Mouse (Mus musculus) hindbrain, embryonic 10.5 days (tissue): ENCODE results near the gene Rbm34. TPM values are rescaled to one million over a fixed set of nuclear protein-coding genes. Genes with fewer than 3 reads are reported as not detected.
A peak's percentile ranks its signal among the peaks of the same experiment; 100 is the strongest.

Source experiments
- DNase-seq: peaks from one replicate; pipeline ENCODE4 v3.0.0-alpha.2; 2017; ENCODE audit warnings: low spot score
- H3K27ac ChIP-seq: fragments of 300-500 bp; sonication (generic); 2 replicates; pipeline ENCODE4 v1.5.1; 2016; ENCODE audit warnings: mild to moderate bottlenecking, moderate library complexity
- H3K27me3 ChIP-seq: fragments of 300-500 bp; sonication (generic); 2 replicates; pipeline ENCODE4 v1.6.1; 2016; ENCODE audit warnings: mild to moderate bottlenecking; ENCODE audit not compliant: poor library complexity, insufficient read depth, severe bottlenecking
- H3K36me3 ChIP-seq: fragments of 300-500 bp; sonication (generic); 2 replicates; pipeline ENCODE4 v1.6.1; 2016; ENCODE audit warnings: mild to moderate bottlenecking, moderate library complexity
- H3K4me1 ChIP-seq: fragments of 300-500 bp; sonication (generic); replicated peaks from 2 replicates; pipeline ENCODE4 v1.6.1; 2016; ENCODE audit warnings: mild to moderate bottlenecking
- H3K4me3 ChIP-seq: fragments of 300-500 bp; sonication (generic); 2 replicates; pipeline ENCODE4 v1.5.1; 2016; ENCODE audit warnings: mild to moderate bottlenecking, moderate library complexity
- H3K9me3 ChIP-seq: fragments of 300-500 bp; sonication (generic); 2 replicates; pipeline ENCODE4 v1.6.1; 2016; ENCODE audit warnings: mild to moderate bottlenecking, moderate library complexity
- WGBS: fragments of 180-500 bp; shearing (Covaris S2); methylation state at CpG from one replicate; pipeline ENCODE4 v1.1.7; 2016; 5-methylcytosine and 5-hydroxymethylcytosine counted together
- polyA plus RNA-seq: library from polyadenylated mRNA; unstranded; fragments of >200 nt; fragmentation: Nextera tagmentation; extraction: Ambion mirVana; gene quantifications from 2 replicates; pipeline ENCODE4 v1.2.1, GENCODE M21; 2016

Gene Rbm34
- polyA plus RNA-seq, 1 experiment from 2014 or later: 22.2 TPM

DNA sequence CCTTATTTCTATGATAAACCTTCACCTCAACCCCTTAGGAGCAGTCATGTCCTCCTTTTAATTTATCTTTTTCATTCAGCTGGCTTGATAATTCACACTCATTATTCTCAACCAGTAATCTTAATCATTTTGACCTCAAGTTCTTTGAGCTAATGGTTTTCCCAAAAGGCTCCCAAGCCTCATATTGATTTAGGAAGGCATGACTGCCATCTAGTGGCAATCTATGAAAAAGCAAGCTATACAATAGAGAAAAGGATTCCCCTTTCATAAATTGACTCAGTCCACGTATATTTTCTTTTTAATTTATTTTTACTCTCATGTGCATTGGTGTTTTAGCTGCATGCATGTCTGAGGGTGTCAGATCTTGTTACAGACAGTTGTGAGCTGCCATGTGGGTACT is 4.8 kb upstream of the Rbm34 start:
- Histone ChIP-seq H3K4me1 (peaks cover 9% of the 10 kb centered on the region; the same call in 1 of the 2 replicates), H3K4me3 (no peak overlapping the region), H3K27ac (no peak overlapping the region), H3K27me3 (peaks cover 34% of the 10 kb centered on the region), H3K36me3 (no peaks in the 10 kb centered on the region), H3K9me3 (no peaks in the 10 kb centered on the region)
- WGBS: 28% methylated on average over 1 of the region's 1 CpGs
- no peak for DNase-seq

DNA sequence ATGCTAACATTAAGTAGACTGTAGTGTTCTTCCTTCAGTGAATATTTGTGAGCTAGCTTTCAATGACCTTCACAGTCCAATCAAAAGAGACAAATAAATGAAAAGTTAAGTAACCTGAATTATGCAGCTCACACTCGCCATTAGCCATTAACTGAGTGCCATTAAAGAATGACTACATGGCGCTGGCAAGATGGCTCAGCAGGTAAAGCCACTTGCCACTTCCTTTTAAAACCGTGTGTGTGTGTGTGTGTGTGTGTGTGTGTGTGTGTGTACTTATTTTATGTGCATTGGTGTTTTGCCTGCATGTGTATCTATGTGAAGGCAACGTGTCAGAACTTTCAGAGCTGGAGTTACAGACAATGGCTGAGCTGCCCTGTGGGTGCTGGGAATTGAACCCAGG is 3.6 kb upstream of the Rbm34 start:
- no peak for DNase-seq
- 81% methylated on average over 4 of the region's 4 CpGs for WGBS
- H3K9me3 ChIP-seq: no peaks in the 10 kb centered on the region

DNA sequence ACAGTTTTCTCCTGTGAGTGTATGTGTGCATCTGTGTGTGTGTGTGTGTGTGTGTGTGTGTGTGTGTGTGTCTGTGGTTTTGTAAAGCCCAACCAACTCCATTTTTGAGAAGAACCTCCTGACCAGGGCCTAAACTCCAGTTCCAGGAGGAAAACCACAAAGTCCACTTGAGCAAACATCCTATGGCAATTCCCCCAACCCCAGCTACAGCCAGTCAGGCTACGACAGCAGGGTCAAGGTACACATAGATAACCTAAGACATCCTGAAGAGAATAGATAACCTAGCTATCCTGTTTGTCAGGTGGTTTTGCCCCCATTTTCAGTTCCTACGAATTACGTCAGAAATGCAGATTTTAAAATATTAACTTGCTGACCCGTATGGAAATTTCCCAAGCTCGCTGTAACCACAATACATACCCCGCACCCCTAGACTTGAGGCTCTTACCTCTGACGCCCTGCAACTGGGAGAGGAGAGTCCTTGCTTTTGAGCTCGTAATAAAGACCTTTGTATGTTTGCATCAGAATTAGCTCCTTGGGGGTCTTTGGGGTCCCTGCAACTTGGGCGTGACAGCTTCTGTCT is 2.9 kb upstream of the Rbm34 start:
- H3K36me3 ChIP-seq: peaks cover 6% of the 10 kb centered on the region
- H3K4me1 ChIP-seq: peaks cover 16% of the 10 kb centered on the region
- H3K27me3 ChIP-seq: peaks cover 21% of the 10 kb centered on the region
- no peak overlapping the region for H3K4me3 ChIP-seq
- DNase-seq: no peak
- H3K27ac ChIP-seq: no peak overlapping the region
- 74% methylated on average over 9 of the region's 9 CpGs for WGBS
- no peaks in the 10 kb centered on the region for H3K9me3 ChIP-seq

More for the DNA sequence above, 3.6 kb upstream of the Rbm34 start:
- H3K27me3 ChIP-seq: peaks cover 28% of the 10 kb centered on the region
- H3K4me1 ChIP-seq: peaks cover 17% of the 10 kb centered on the region
- H3K36me3 ChIP-seq: no peaks in the 10 kb centered on the region
- H3K4me3 ChIP-seq: no peak overlapping the region
- no peak overlapping the region for H3K27ac ChIP-seq

DNA sequence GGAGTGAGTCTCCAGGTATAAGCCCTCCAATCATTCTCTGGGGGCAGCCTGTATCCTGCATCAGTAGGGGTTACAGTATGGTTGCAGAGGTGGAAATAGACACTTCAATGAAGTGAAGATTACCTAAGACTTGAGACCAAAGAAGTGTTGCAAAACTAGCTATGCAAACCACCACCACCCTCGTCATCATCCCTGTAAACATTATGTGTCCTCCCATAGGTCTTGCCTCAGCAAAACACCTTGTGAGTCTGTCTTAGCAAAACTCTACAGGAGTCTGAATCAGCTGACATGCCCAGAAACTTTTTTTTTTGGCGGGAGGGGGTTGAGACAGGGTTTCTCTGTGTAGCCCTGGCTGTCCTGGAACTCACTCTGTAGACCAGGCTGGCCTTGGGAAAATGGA is 1.8 kb upstream of the Rbm34 start:
- H3K4me3 ChIP-seq: no peak overlapping the region
- no peak overlapping the region for H3K27ac ChIP-seq
- H3K27me3 ChIP-seq: peaks cover 13% of the 10 kb centered on the region
- DNase-seq: no peak
- H3K9me3 ChIP-seq: no peaks in the 10 kb centered on the region
- peaks cover 17% of the 10 kb centered on the region for H3K36me3 ChIP-seq
- 75% methylated on average over 2 of the region's 2 CpGs for WGBS
- H3K4me1 ChIP-seq: peaks cover 16% of the 10 kb centered on the region

DNA sequence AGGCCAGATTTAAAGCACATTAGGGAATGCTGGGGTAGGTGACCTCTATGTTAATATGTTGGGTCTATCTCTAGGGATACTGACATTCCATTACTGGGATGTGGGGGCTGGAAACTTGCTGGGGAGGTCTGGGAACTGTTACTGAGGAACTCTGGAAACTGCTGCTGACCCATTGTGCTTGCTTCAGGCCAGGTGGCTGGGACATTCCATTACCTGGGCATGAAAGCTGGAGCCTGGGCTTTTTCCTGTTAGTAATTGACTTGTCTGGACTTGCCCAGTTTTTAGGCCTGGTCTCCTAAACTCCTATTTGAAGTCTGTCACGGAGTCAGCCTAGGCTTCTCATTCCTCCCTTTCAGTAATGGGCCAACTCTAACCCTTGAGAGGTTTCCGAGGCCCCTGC is 1.2 kb upstream of the Rbm34 start:
- 92% methylated on average over 2 of the region's 2 CpGs for WGBS
- Histone ChIP-seq H3K27me3 (peaks cover 8% of the 10 kb centered on the region; the same call in 1 of the 2 replicates), H3K9me3 (no peaks in the 10 kb centered on the region), H3K27ac (no peak overlapping the region), H3K4me3 (no peak overlapping the region), H3K36me3 (peaks cover 23% of the 10 kb centered on the region), H3K4me1 (peaks cover 16% of the 10 kb centered on the region)
- DNase-seq: no peak

DNA sequence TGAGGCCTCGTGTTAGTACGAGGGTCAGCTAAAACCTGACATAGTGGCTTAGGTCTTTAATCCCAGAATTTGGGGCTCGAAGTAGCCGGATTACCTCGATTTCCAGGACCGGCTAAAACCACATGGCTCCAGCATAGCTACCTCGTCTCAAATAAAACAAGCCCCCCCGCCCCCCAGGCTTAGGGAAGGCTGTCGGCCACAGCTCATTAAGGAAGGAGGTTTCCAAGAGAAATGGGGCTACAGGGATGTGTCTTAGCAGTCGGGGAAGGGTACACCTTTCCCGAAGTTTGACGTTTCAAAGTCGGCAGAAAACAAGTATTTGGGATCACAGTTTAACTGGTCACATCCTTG is 418 bp upstream of the Rbm34 start:
- H3K4me1 ChIP-seq: peaks cover 16% of the 10 kb centered on the region

DNA sequence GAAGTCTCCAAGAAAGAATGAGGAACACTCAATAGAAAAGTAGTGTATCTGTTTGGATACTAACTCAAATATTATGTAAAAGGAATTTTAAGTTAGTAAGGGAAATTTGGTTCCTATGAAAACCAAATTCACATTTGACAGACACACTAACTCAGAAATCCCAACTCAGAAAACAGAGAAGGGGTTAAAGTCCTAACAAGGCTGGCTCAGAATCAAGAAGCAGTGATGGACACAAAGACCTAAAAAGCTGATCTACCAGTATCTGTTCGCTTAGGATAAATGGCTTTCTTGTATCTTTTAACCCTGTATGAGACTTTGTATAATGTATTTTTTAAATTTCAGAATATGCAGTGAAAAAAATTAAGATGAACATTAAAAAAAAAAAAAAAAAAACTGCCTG is 1.3 kb downstream of the Rbm34 start:
- H3K4me3 ChIP-seq: no peak overlapping the region; the same call in 1 of the 2 replicates
- WGBS: 93% methylated on average over 1 of the region's 1 CpGs

More for the DNA sequence above, 418 bp upstream of the Rbm34 start:
- no peaks in the 10 kb centered on the region for H3K9me3 ChIP-seq
- peak overlapping the region; percentile 91 for H3K4me3 ChIP-seq
- 15% methylated on average over 13 of the region's 13 CpGs for WGBS
- no peak for DNase-seq
- H3K27me3 ChIP-seq: 0 out of 2 replicates have a peak, but pooled peaks cover 2% of the 10 kb centered on the region
- H3K36me3 ChIP-seq: peaks cover 31% of the 10 kb centered on the region
- peak overlapping the region; percentile 86 for H3K27ac ChIP-seq

DNA sequence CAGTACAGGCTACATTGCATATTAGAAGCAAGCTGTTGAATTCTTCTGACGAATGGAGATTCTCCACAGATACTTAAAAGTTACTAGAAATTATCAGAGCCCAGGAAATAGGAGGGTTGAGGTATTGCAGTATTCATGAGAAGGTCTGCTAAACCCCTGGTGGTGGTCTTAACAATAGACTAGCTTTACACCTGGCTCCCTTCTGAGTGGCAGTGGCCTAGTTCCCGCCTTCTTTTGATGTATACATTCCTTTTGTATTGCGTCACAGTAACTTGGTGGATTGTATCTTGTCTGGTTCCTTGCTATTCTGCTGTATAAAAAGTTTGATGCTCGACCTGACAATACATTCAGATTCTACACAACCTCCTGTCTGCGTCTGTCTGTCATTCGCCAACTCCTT is 2.8 kb downstream of the Rbm34 start:
- no peak for DNase-seq
- Histone ChIP-seq H3K9me3 (no peaks in the 10 kb centered on the region), H3K4me1 (peaks cover 16% of the 10 kb centered on the region), H3K4me3 (no peak overlapping the region), H3K27ac (no peak overlapping the region), H3K36me3 (peaks cover 62% of the 10 kb centered on the region), H3K27me3 (no peaks in the 10 kb centered on the region)
- WGBS: 94% methylated on average over 6 of the region's 6 CpGs

More for the DNA sequence above, 1.3 kb downstream of the Rbm34 start:
- Histone ChIP-seq H3K9me3 (no peaks in the 10 kb centered on the region), H3K36me3 (peaks cover 48% of the 10 kb centered on the region), H3K27me3 (no peaks in the 10 kb centered on the region), H3K4me1 (peaks cover 16% of the 10 kb centered on the region), H3K27ac (no peak overlapping the region)
- no peak for DNase-seq

DNA sequence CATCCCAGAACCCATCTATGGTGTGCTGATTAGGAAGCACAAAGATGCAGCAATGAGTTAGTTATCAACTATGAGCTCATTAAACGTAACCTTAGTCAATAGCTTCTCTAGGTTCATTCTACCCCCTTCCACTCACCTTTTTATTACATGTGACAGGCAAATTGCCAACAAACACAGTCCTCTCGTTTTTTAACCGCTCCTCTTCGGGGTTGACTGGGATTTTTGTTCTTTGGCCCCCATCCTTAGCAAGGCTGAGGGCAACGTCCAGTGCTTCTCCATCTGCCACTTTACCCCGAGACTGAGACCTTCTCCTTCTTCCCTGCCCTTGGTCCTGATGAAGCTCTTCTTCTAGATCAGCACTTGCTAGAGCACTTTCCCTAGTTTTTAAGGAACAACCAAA is 5.6 kb downstream of the Rbm34 start:
- no peak for DNase-seq
- Histone ChIP-seq H3K27me3 (no peaks in the 10 kb centered on the region), H3K9me3 (no peaks in the 10 kb centered on the region), H3K4me3 (no peak overlapping the region), H3K4me1 (peaks cover 8% of the 10 kb centered on the region), H3K36me3 (peaks cover 91% of the 10 kb centered on the region), H3K27ac (no peak overlapping the region)
- 88% methylated on average over 6 of the region's 6 CpGs for WGBS

DNA sequence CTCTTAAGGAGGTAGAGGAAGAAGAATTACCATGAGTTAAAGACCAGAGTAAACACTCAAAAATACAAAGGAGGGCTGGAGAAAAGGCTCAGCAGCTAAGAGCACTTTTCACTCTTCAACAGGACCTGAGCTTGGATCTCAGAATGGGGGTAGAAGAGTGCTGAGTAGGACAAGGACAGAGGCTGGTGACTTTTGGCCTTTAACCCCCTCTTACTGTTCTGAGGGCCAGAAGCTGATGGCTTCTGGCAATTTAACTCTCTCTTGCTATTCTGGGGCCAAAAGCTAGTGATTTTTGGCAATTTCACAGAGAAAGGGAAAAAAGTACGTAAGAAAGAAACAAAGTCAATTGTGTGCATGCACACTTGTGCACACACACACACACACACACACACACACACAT is 8.0 kb downstream of the Rbm34 start:
- 89% methylated on average over 1 of the region's 1 CpGs for WGBS
- H3K4me1 ChIP-seq: no peaks in the 10 kb centered on the region
- H3K36me3 ChIP-seq: peaks cover 99% of the 10 kb centered on the region

DNA sequence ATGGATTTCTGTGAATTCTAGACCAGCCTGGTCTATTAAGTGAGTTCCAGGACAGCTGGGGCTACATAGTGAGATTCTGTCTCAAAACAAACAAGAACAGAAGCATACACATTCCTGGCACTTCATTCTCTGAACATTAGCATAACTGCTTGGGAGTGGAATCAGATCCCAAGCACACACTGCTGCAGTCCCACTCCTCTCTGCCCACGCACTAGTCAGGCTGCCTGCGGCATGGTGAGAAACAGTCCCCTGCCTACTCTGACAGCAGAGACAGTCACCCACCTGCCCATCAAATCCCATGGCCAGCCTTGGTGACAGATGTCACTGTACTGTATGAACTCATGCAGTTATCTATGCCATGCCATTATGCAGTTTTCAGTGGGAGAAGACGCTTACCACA is 9.4 kb downstream of the Rbm34 start:
- no peak overlapping the region for H3K27ac ChIP-seq
- H3K4me1 ChIP-seq: no peaks in the 10 kb centered on the region
- no peak for DNase-seq
- no peaks in the 10 kb centered on the region for H3K9me3 ChIP-seq
- no peak overlapping the region for H3K4me3 ChIP-seq
- 95% methylated on average over 3 of the region's 3 CpGs for WGBS
- no peaks in the 10 kb centered on the region for H3K27me3 ChIP-seq
- H3K36me3 ChIP-seq: peaks cover 99% of the 10 kb centered on the region

More for the DNA sequence above, 8.0 kb downstream of the Rbm34 start:
- no peak overlapping the region for H3K27ac ChIP-seq
- H3K9me3 ChIP-seq: no peaks in the 10 kb centered on the region
- no peaks in the 10 kb centered on the region for H3K27me3 ChIP-seq
- no peak overlapping the region for H3K4me3 ChIP-seq
- no peak for DNase-seq

DNA sequence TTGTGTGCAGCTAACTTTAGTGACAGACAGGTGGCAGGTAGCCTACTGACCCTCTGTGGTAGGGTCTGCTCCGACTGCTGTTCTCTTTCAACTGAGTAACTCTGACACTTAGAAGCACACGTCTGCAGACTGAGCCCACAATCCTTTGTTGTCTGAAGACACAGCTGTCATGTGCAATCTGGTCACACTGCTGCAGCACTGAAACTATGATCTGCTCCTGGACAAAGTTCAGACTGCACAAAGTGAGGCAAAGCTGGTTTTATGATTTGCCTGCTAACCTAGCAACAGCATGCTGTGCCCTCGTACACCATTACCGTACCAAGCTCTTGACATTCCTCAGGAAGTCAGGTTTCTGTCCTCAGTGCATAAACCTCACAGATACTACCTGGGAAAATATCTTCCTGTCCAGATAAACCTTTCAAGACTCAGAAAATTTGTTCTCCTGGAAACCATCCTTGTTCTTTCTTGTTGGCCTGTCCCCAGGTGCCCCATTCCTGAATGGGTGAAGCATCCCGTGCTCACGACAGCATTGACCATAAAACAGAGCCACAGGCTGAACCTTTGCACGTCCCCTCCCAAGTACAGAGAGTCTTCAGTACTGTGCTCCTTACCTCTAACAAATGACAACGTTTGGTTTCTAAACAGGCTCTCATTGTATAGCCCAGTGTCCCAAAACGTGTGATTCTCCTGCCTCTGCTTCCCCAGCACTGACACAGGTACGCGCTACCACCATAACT is 18.8 kb downstream of the Rbm34 start:
- Histone ChIP-seq H3K27me3 (no peaks in the 10 kb centered on the region), H3K36me3 (peaks cover 92% of the 10 kb centered on the region), H3K9me3 (no peaks in the 10 kb centered on the region), H3K4me3 (no peak overlapping the region), H3K27ac (no peak overlapping the region), H3K4me1 (no peaks in the 10 kb centered on the region)
- 91% methylated on average over 11 of the region's 11 CpGs for WGBS
- no peak for DNase-seq

DNA sequence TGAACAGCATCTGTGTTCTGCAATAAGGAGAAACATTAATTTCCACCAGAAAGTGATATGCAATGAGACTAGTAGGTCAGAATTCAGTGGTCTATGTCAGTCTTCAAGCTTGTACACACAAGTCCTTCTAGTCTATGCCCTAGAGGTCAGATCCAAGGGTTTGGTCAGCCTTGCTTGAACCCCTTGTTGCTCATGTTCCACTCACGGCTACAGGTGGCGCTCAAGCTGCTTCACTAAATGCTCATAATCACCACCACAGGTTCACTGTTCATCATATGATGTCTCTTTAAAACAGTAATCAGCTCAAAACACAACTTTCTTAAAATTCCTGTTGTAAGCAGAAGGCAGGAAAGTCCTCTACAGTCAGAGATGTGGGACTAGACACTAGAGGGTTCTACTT is 21.3 kb downstream of the Rbm34 start:
- no peak for DNase-seq
- Histone ChIP-seq H3K27me3 (no peaks in the 10 kb centered on the region), H3K36me3 (peaks cover 69% of the 10 kb centered on the region), H3K27ac (no peak overlapping the region), H3K4me3 (no peak overlapping the region), H3K9me3 (no peaks in the 10 kb centered on the region), H3K4me1 (peaks cover 10% of the 10 kb centered on the region)
- WGBS: 79% methylated on average over 2 of the region's 2 CpGs
